ENCODE assay signal across 8 mouse cellular contexts in the genomic region with DNA sequence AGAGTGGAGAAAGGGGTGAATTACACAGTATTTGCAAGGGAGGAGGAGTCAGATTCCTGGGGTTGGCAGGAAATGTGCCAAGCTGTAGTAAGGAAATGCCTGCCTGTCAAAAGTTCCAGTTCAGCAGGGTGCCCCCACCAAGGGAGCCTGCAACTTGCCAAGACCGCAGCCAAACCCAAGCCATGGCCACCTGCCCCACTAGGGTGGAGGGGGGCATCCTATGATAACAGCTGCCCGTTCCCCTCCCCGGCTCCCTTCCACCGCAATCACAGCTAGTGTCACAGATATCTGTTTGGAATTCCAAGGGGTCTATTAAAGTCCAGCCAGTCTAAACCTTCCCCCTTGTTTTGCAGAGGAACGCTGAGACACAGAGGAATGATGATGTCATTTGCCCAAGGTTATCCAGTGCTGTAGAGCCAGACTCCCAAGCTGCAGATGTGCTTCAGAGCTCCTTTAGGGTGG. TPM values are rescaled to one million over a fixed set of nuclear protein-coding genes. Genes with fewer than 3 reads are reported as not detected.
DNase-seq lines count a peak whose midpoint lies in the region; ATAC-seq and TF ChIP-seq lines count a peak whose summit lies in the region.
"Had no signal": no experiment of that assay in that cellular context is flagged by ENCODE, and none has a peak within 500 bp of the region (broad histone marks: within the 10 kb centered on the region; RNA-seq: fewer than 3 reads in every experiment).

No protein-coding gene starts in this region.

- H3K9ac ChIP-seq in lung, postnatal 0 days (replicated peaks; ENCODE audit: low read depth), result peak overlapping the region; percentile 54

- TF ChIP-seq CTCF in lung, postnatal 0 days (IDR thresholded peaks at IDR 0.05), result no peak

- H3K4me1 ChIP-seq in lung, postnatal 0 days (ENCODE audit: insufficient read depth, low read depth, low read length), result peaks cover 19% of the 10 kb centered on the region; the same call in 1 of the 2 replicates

- peak overlapping the region; percentile 87 for H3K27ac ChIP-seq in lung, postnatal 0 days (ENCODE audit: low read length)

- 4% methylated on average over 5 of the region's 5 CpGs for WGBS in lung, postnatal 0 days

- intact Hi-C loops in left cerebral cortex, postnatal 36 days (cut with DNase I), result loop anchor here (2.0 kb wide), 1 partner anchor 87 kb away; no protein-coding TSS in a partner anchor

- no peaks in the 10 kb centered on the region for H3K36me3 ChIP-seq in lung, postnatal 0 days (ENCODE audit: insufficient read depth, low read length)

- peak; percentile 77 for DNase-seq in 3T3-L1 (ENCODE audit: low read depth, low spot score)
- peak; percentile 57 for DNase-seq in ES-CJ7 (ENCODE audit: low read depth, low spot score)
- DNase-seq in gastrocnemius, postnatal 25 days, result peak; percentile 15
- DNase-seq in kidney, adult 18-20 months, result peak; percentile 60
- peak; percentile 79 for DNase-seq in lung, postnatal 0 days (ENCODE audit: low spot score)
- DNase-seq in left cerebral cortex, postnatal 36 days (ENCODE audit: low spot score in 2 of 2), result no peak

- H3K9me3 ChIP-seq in lung, postnatal 0 days (ENCODE audit: low read length), result no peaks in the 10 kb centered on the region

- no peak for TF ChIP-seq EP300 in lung, postnatal 0 days (IDR thresholded peaks at IDR 0.05)

- ATAC-seq in lung, postnatal 0 days, result peak; percentile 36
- ATAC-seq in activated CD4-positive, CD25-positive, alpha-beta regulatory T cell, adult 4 months, result no peak

- H3K27me3 ChIP-seq in lung, postnatal 0 days (replicated peaks; ENCODE audit: insufficient read depth, low read length), result no peaks in the 10 kb centered on the region

- H3K4me2 ChIP-seq in lung, postnatal 0 days (replicated peaks; ENCODE audit: low read depth, low read length), result peak overlapping the region; percentile 70

- H3K4me3 ChIP-seq in lung, postnatal 0 days (ENCODE audit: low read depth, low read length), result peak overlapping the region; percentile 52

RNA-seq across cellular contexts. Expression of gene Myof, which starts 1.1 kb away (rescaled TPM):
- total RNA-seq in gastrocnemius, postnatal 25 days (2021), result 1 to 10 TPM; 5.3 to 8.8 TPM
- 36.4 and 37.3 TPM in 2 replicates for polyA plus RNA-seq in lung, postnatal 0 days (2015; fragmentation: Nextera tagmentation; extraction: Ambion mirVana)
- 1 to 10 TPM; 3.5 to 7.6 TPM for total RNA-seq in left cerebral cortex, postnatal 36 days (2021)
- under 1 TPM; 0.19 to 0.27 TPM for polyA plus RNA-seq in activated CD4-positive, CD25-positive, alpha-beta regulatory T cell, adult 4 months (2017; shearing (Covaris generic))

RNA-seq across cellular contexts. Expression of gene Cep55, which starts 12.5 kb away (rescaled TPM):
- total RNA-seq in gastrocnemius, postnatal 25 days (2021), result under 1 TPM; 0.10 to 0.29 TPM
- 1.9 and 3.2 TPM in 2 replicates for polyA plus RNA-seq in lung, postnatal 0 days (2015; fragmentation: Nextera tagmentation; extraction: Ambion mirVana)
- total RNA-seq in left cerebral cortex, postnatal 36 days (2021), result under 1 TPM; 0.12 to 0.39 TPM
- polyA plus RNA-seq in activated CD4-positive, CD25-positive, alpha-beta regulatory T cell, adult 4 months (2017; shearing (Covaris generic)), result 10 to 100 TPM; 11.9 to 14.7 TPM

RNA-seq across cellular contexts. Expression of gene Ffar4, which starts 54.6 kb away (rescaled TPM):
- under 1 TPM in 1 of 2 experiments, not detected in 1; 0.51 TPM for total RNA-seq in gastrocnemius, postnatal 25 days (2021)
- 7.2 and 8.9 TPM in 2 replicates for polyA plus RNA-seq in lung, postnatal 0 days (2015; fragmentation: Nextera tagmentation; extraction: Ambion mirVana)
- total RNA-seq in left cerebral cortex, postnatal 36 days (2021), result not detected
- polyA plus RNA-seq in activated CD4-positive, CD25-positive, alpha-beta regulatory T cell, adult 4 months (2017; shearing (Covaris generic)), result under 1 TPM in 1 of 2 experiments, not detected in 1; 0.32 TPM
- total RNA-seq: neutrophil, adult 5-6 weeks had no signal

Comparison
In these comparisons a context has a peak if more than half of its experiments do, and no peak if none do; other contexts are left out.
1. DNase-seq: peak in 3T3-L1 (single experiment), ES-CJ7 (single experiment), gastrocnemius, postnatal 25 days (single experiment), kidney, adult 18-20 months (single experiment) and lung, postnatal 0 days (single experiment); none in left cerebral cortex, postnatal 36 days (0 of 2).